Mouse (Mus musculus) liver, embryonic 16.5 days (tissue): ENCODE results near the gene Gbf1. TPM values are rescaled to one million over a fixed set of nuclear protein-coding genes. Genes with fewer than 3 reads are reported as not detected.

ENCODE experiments used
- ATAC-seq: fragments of 200-750 bp; cut with Nextera tagmentation; 2 replicates; pipeline ENCODE4 v1.8.0; 2017; ENCODE audit warnings: low read depth, mild to moderate bottlenecking, moderate number of reproducible peaks, moderate library complexity
- H3K27ac ChIP-seq: fragments of 300-500 bp; sonication (generic); 2 replicates; pipeline ENCODE4 v1.5.1; 2014; ENCODE audit warnings: mild to moderate bottlenecking, low read length
- H3K27me3 ChIP-seq: fragments of 300-500 bp; sonication (generic); 2 replicates; pipeline ENCODE4 v1.6.1; 2014; ENCODE audit warnings: low read depth, low read length, mixed read lengths; ENCODE audit not compliant: control insufficient read depth, insufficient read depth
- H3K36me3 ChIP-seq: fragments of 300-500 bp; sonication (generic); 2 replicates; pipeline ENCODE4 v1.6.1; 2014; ENCODE audit warnings: mild to moderate bottlenecking; ENCODE audit not compliant: control insufficient read depth, insufficient read depth
- H3K4me1 ChIP-seq: fragments of 300-500 bp; sonication (generic); 2 replicates; pipeline ENCODE4 v1.6.1; 2014; ENCODE audit warnings: low read depth, low read length, mixed read lengths; ENCODE audit not compliant: control insufficient read depth
- H3K4me2 ChIP-seq: fragments of 300-500 bp; sonication (generic); 2 replicates; pipeline ENCODE4 v1.6.1; 2014; ENCODE audit warnings: low read depth, low read length, mixed read lengths
- H3K4me3 ChIP-seq: fragments of 300-500 bp; sonication (generic); 2 replicates; pipeline ENCODE4 v1.5.1; 2014; ENCODE audit warnings: low read depth, mild to moderate bottlenecking, low read length
- H3K9ac ChIP-seq: fragments of 300-500 bp; sonication (generic); 2 replicates; pipeline ENCODE4 v1.6.1; 2014; ENCODE audit warnings: low read depth, low read length
- H3K9me3 ChIP-seq: fragments of 300-500 bp; sonication (generic); replicated peaks from 2 replicates; pipeline ENCODE4 v1.6.1; 2016; ENCODE audit warnings: low read length; ENCODE audit not compliant: control insufficient read depth
- WGBS: fragments of 180-500 bp; shearing (Covaris S2); extraction: QIAGEN DNeasy Blood & Tissue Kit; methylation state at CpG from one replicate; pipeline ENCODE4 v1.1.7; 2014; ENCODE audit not compliant: insufficient replicate concordance; 5-methylcytosine and 5-hydroxymethylcytosine counted together
- polyA plus RNA-seq: library from polyadenylated mRNA; unstranded; fragments of >200 nt; fragmentation: Nextera tagmentation; extraction: Ambion mirVana; gene quantifications from 2 replicates; pipeline ENCODE4 v1.2.1, GENCODE M21; 2015

Gene Gbf1
- polyA plus RNA-seq: 14.8 and 15.3 TPM in 2 replicates

DNA sequence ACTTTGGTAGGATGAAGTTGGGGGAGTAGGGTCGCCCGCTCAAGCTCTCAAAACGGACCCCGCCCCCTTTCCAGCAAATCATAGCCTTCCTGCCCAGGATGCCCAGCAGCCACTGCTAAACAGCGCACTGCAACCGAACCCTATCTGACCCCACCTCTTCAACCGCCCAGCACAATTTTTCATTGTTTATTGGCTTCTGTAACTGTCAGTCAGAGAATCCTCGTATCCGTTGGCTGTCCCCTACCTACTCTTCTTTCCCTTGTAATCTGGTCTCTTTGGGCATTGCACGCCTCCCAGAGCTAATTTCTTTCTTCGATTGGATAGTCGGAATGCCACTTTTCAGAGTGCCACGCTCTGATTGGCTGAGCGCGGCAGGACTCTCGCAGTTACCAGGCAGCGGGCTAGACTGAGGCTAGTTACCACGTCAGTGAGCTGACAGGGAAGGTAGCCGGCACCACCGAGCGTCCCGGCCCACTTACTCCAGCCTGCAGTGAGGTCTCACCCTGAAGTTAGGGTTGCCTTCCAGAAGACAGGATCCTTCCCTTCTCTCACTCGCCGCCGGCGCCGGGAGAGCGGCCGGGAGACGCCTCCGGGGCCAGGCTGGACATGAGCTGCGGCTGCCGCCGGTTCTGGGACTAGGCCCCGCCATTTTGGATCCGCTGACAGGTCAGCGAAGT, at the start of gene Gbf1:
Gbf1 (plus strand) TSS at position 383 of the 677 bp plus-strand sequence.
- peak within 1 kb of the TSS; percentile 74 for H3K4me3 ChIP-seq

DNA sequence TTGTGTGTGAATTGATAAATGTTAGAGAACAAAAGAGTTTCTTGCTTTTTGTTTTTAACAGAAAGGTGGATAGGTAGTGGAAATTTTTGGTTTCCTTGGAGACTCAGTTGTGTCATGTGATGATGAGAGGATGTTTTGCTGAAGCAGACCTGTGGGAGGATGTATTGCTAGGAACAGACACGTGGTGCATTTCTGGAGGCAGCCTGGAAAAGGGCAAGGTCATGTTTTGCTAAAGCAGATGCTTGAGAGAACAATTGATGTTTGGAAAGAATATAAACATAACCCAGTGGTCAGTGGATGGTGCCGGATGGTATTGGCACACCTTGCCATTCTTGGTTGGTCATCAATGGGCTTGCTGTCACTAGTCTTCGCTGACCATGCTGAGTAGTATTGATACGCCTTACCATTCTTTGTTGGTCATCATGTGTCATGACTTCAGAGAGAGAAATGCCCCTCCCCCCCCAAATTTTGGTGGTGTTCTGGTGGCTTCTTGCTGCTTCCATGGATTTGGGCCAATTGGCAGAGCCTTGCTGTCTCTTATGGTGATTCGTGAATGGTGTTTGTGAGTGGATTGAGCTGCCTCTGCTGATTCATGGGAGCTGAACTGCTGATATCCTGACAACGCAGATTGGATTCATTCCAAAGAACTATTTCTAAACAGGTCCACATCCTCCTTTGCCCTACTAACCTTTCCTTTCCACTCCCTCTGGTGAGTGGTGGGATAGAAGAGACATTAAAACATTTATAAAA, 48.7 kb upstream of the Gbf1 start:
- whole genome bisulfite sequencing: 73% methylated on average over 6 of the region's 6 CpGs
- H3K9me3 ChIP-seq: no peaks in the 10 kb centered on the region
- no peaks in the 10 kb centered on the region for H3K27me3 ChIP-seq
- H3K4me3 ChIP-seq: no peak overlapping the region
- no peak overlapping the region for H3K4me2 ChIP-seq
- no peaks in the 10 kb centered on the region for H3K4me1 ChIP-seq
- H3K36me3 ChIP-seq: no peaks in the 10 kb centered on the region
- no peak overlapping the region for H3K27ac ChIP-seq
- H3K9ac ChIP-seq: no peak overlapping the region
- no peak for ATAC-seq

More for the DNA sequence above, at the start of gene Gbf1:
- peak; percentile 95 for ATAC-seq
- H3K36me3 ChIP-seq: no peaks in the 10 kb centered on the region
- H3K4me1 ChIP-seq: peaks cover 28% of the 10 kb centered on the region
- 0 out of 2 replicates have a peak within 1 kb of the TSS, but pooled peaks have one; percentile 16 for H3K27ac ChIP-seq
- peak within 1 kb of the TSS; percentile 91 for H3K4me2 ChIP-seq
- WGBS: under 1% methylated on average over 37 of the region's 37 CpGs
- H3K9ac ChIP-seq: peak within 1 kb of the TSS; percentile 72
- peaks cover 37% of the 10 kb centered on the region for H3K27me3 ChIP-seq
- H3K9me3 ChIP-seq: no peaks in the 10 kb centered on the region

DNA sequence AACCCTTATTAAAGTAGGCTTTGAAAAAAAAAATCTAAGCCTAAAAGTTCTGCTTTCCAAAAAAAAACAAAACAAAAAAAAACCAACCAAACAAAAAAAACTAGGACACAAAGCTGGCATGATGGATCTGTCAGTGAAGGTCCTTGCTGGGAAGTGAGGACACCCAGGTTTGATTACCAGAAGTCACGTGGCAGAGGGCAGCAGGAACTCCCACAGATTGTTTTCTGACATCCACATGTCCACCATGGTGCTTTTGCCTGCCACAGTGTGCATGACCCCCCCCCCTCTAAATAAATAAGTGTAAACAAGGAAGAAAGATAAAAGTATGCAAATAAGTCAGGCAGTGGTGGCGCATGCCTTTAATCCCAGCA, 48.1 kb upstream of the Gbf1 start:
- Histone ChIP-seq H3K27ac (no peak overlapping the region), H3K9ac (no peak overlapping the region), H3K36me3 (no peaks in the 10 kb centered on the region), H3K9me3 (no peaks in the 10 kb centered on the region), H3K4me2 (no peak overlapping the region), H3K27me3 (no peaks in the 10 kb centered on the region), H3K4me1 (no peaks in the 10 kb centered on the region), H3K4me3 (no peak overlapping the region)
- no peak for ATAC-seq
- WGBS: 60% methylated on average over 2 of the region's 2 CpGs

DNA sequence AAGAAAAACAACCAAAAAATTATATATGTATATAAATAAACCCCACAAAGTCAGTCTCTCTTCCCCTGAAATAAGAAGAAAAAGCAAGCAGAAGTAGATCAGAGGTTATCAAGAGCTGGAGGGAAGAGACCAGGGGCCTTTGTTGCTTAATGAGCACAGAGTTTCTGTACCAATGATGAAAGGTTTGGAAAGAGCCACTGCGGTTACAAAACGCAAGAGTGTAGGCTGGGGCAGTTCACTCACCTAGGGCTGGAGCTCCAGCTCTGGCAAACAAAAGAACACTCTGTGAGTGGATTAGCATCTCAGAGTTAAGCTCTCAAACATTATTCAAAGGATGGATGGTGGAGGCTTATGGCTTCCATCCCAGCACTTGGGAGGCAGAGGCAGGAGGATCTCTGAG, 42.1 kb upstream of the Gbf1 start:
- WGBS: 48% methylated on average over 2 of the region's 2 CpGs
- Histone ChIP-seq H3K36me3 (no peaks in the 10 kb centered on the region), H3K4me3 (no peak overlapping the region), H3K9me3 (no peaks in the 10 kb centered on the region), H3K4me2 (no peak overlapping the region), H3K27me3 (no peaks in the 10 kb centered on the region), H3K27ac (peak overlapping the region; percentile 15; the same call in 1 of the 2 replicates), H3K4me1 (no peaks in the 10 kb centered on the region), H3K9ac (no peak overlapping the region)
- ATAC-seq: no peak

- Histone ChIP-seq H3K9ac (no peak overlapping the region), H3K27ac (peak overlapping the region; percentile 15; the same call in 1 of the 2 replicates), H3K4me3 (no peak overlapping the region), H3K4me1 (no peaks in the 10 kb centered on the region), H3K4me2 (no peak overlapping the region), H3K9me3 (no peaks in the 10 kb centered on the region), H3K27me3 (no peaks in the 10 kb centered on the region), H3K36me3 (no peaks in the 10 kb centered on the region)
- ATAC-seq: no peak
- 65% methylated on average over 5 of the region's 5 CpGs for WGBS
Measured at GRCm38 (mm10) chr19:46110781-46111180, 41.5 kb upstream of the Gbf1 start.

- H3K27me3 ChIP-seq: no peaks in the 10 kb centered on the region
- H3K36me3 ChIP-seq: no peaks in the 10 kb centered on the region
- H3K27ac ChIP-seq: no peak overlapping the region
- no peak overlapping the region for H3K4me2 ChIP-seq
- no peak overlapping the region for H3K4me3 ChIP-seq
- H3K4me1 ChIP-seq: no peaks in the 10 kb centered on the region; the same call in 1 of the 2 replicates
- ATAC-seq: no peak
- no peaks in the 10 kb centered on the region for H3K9me3 ChIP-seq
- 38% methylated on average over 4 of the region's 4 CpGs for WGBS
- no peak overlapping the region for H3K9ac ChIP-seq
Measured at GRCm38 (mm10) chr19:46114617-46115016, 37.7 kb upstream of the Gbf1 start.

GRCm38 (mm10) chr19:46119458-46119857, 32.9 kb upstream of the Gbf1 start:
- no peaks in the 10 kb centered on the region for H3K36me3 ChIP-seq
- no peaks in the 10 kb centered on the region; the same call in none of the 2 replicates for H3K4me1 ChIP-seq
- no peak overlapping the region for H3K4me2 ChIP-seq
- ATAC-seq: peak; percentile 72
- no peaks in the 10 kb centered on the region for H3K27me3 ChIP-seq
- H3K4me3 ChIP-seq: no peak overlapping the region
- no peak overlapping the region for H3K27ac ChIP-seq
- 31% methylated on average over 3 of the region's 3 CpGs for WGBS
- no peaks in the 10 kb centered on the region for H3K9me3 ChIP-seq
- no peak overlapping the region for H3K9ac ChIP-seq

DNA sequence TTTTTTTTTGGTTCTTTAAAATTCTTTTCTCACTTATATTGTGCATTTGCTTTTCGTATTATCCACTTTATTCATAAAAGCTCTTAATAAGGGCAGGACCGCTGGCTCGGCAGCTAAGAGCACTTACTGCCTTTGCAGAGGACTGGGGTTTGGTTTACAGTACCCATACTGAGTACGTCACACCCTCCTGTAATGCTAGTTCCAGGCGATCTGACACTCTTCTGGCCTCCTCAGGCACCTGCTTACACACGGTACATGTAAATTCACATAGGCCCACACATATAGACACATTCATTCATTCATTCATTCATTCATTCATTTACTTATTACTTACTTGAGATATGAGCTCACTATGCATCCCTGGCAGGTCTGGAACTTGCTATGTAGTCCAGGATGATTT, 31.4 kb upstream of the Gbf1 start:
- no peak for ATAC-seq
- H3K27ac ChIP-seq: no peak overlapping the region
- H3K36me3 ChIP-seq: no peaks in the 10 kb centered on the region
- H3K9ac ChIP-seq: no peak overlapping the region
- no peak overlapping the region for H3K4me2 ChIP-seq
- H3K9me3 ChIP-seq: no peaks in the 10 kb centered on the region
- no peak overlapping the region for H3K4me3 ChIP-seq
- 69% methylated on average over 6 of the region's 6 CpGs for WGBS
- H3K4me1 ChIP-seq: no peaks in the 10 kb centered on the region; the same call in none of the 2 replicates
- no peaks in the 10 kb centered on the region for H3K27me3 ChIP-seq

- ATAC-seq: no peak
- no peak overlapping the region for H3K4me3 ChIP-seq
- H3K4me2 ChIP-seq: no peak overlapping the region
- no peaks in the 10 kb centered on the region for H3K36me3 ChIP-seq
- 65% methylated on average over 3 of the region's 3 CpGs for WGBS
- H3K27ac ChIP-seq: no peak overlapping the region
- H3K4me1 ChIP-seq: no peaks in the 10 kb centered on the region; the same call in none of the 2 replicates
- H3K9ac ChIP-seq: no peak overlapping the region
- peaks cover 4% of the 10 kb centered on the region for H3K27me3 ChIP-seq
- H3K9me3 ChIP-seq: no peaks in the 10 kb centered on the region
Measured at GRCm38 (mm10) chr19:46123876-46124275, 28.4 kb upstream of the Gbf1 start.
